Mouse (Mus musculus): ENCODE measurements around the gene Gm3642.
"Not testable (repeated sequence)": the region's sequence is repeated elsewhere in the genome, so short reads cannot be mapped to it uniquely, and the experiment has no call there.

The Gm3642 gene

GRCm38 (mm10) chr14:6840211-6840610, at the start of gene Gm3642:
Gm3642 (minus strand) TSS chr14:6840311.
- not testable (repeated sequence) for DNase-seq (ENCODE audit: low spot score)

GRCm38 (mm10) chr14:6889521-6890012, 49.5 kb upstream of the Gm3642 start, which contains the start of gene Gm3667:
Gm3667 (minus strand) TSS chr14:6889962.
- DNase-seq (ENCODE audit: low spot score) = not testable (repeated sequence)

- peak; percentile 2 for DNase-seq (ENCODE audit: low spot score)
Observed at GRCm38 (mm10) chr14:6888811-6889210, 48.7 kb upstream of the Gm3642 start.

GRCm38 (mm10) chr14:6823297-6823696, 16.8 kb downstream of the Gm3642 start:
- not testable (repeated sequence) for DNase-seq (ENCODE audit: low spot score)
